Mouse (Mus musculus) hindbrain, embryonic 16.5 days (tissue): ENCODE measurements around the gene Cdr2l. TPM values are rescaled to one million over a fixed set of nuclear protein-coding genes. Genes with fewer than 3 reads are reported as not detected.

Experiments used
- ATAC-seq: fragments of 200-750 bp; cut with Nextera tagmentation; 2 replicates; pipeline ENCODE4 v1.8.0; 2017; ENCODE audit warnings: moderate TSS enrichment, moderate library complexity
- H3K27ac ChIP-seq: fragments of 300-500 bp; sonication (generic); 2 replicates; pipeline ENCODE4 v1.5.1; 2014; ENCODE audit warnings: low read depth, mild to moderate bottlenecking, control low read depth, low read length, moderate library complexity
- H3K27me3 ChIP-seq: fragments of 300-500 bp; sonication (generic); replicated peaks from 2 replicates; pipeline ENCODE4 v1.6.1; 2014; ENCODE audit warnings: low read length; ENCODE audit not compliant: control insufficient read depth, insufficient read depth
- H3K36me3 ChIP-seq: fragments of 300-500 bp; sonication (generic); 2 replicates; pipeline ENCODE4 v1.6.1; 2014; ENCODE audit warnings: mild to moderate bottlenecking, low read length, moderate library complexity, mixed read lengths; ENCODE audit not compliant: control insufficient read depth, insufficient read depth
- H3K4me1 ChIP-seq: fragments of 300-500 bp; sonication (generic); 2 replicates; pipeline ENCODE4 v1.6.1; 2014; ENCODE audit warnings: low read depth, low read length; ENCODE audit not compliant: control insufficient read depth, insufficient read depth
- H3K4me2 ChIP-seq: fragments of 300-500 bp; sonication (generic); 2 replicates; pipeline ENCODE4 v1.6.1; 2014; ENCODE audit warnings: mild to moderate bottlenecking, low read length, control low read depth, moderate library complexity
- H3K4me3 ChIP-seq: fragments of 300-500 bp; sonication (generic); 2 replicates; pipeline ENCODE4 v1.5.1; 2014; ENCODE audit warnings: mild to moderate bottlenecking, low read length, control low read depth, moderate library complexity
- H3K9ac ChIP-seq: fragments of 300-500 bp; sonication (generic); 2 replicates; pipeline ENCODE4 v1.6.1; 2014; ENCODE audit warnings: low read depth, mild to moderate bottlenecking, control low read depth, low read length, moderate library complexity
- H3K9me3 ChIP-seq: fragments of 300-500 bp; sonication (generic); 2 replicates; pipeline ENCODE4 v1.6.1; 2014; ENCODE audit warnings: mild to moderate bottlenecking, low read length, moderate library complexity; ENCODE audit not compliant: control insufficient read depth
- WGBS: fragments of 180-500 bp; shearing (Covaris S2); extraction: QIAGEN DNeasy Blood & Tissue Kit; methylation state at CpG from one replicate; pipeline ENCODE4 v1.1.7; 2014; 5-methylcytosine and 5-hydroxymethylcytosine counted together
- polyA plus RNA-seq: library from polyadenylated mRNA; unstranded; fragments of >200 nt; fragmentation: Nextera tagmentation; extraction: Ambion mirVana; gene quantifications from 2 replicates; pipeline ENCODE4 v1.2.1, GENCODE M21; 2015

The Cdr2l gene
- polyA plus RNA-seq, 1 experiment from 2014 or later, result 16.1 TPM

DNA sequence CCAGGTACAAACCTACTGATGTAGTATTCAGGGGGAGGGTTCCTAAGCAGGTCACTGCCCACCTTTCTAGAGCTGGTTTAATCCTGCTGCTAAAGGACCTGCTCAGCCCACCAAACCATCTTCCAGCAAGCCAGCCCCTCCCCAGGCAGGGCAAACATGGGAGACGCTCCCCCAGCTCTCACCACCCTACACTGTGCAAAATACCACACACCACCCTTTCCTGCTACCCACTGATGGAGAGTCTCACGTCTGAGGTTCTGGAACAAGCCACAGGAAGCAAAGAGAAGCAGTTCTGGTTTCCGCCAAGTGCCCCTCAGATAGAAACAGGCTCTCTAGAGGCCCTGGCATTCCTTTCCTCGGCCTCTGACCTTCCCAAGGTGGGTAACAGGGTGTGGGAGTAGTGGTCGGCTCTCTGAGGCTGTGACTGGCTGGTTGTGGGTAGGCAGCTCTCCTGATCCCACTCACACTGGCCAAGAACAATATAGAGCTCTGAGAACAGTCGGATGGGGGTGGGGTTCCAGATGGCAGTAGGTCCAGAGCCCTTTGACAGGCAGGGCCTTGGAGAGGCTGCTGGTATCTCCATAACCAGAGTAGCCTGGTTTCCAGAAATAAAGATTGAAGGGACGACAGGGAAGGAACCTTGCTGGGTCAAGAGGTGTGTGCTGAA, 15.5 kb upstream of the Cdr2l start:
- H3K27me3 ChIP-seq, result no peaks in the 10 kb centered on the region
- peak overlapping the region; percentile 78 for H3K4me3 ChIP-seq
- peak overlapping the region; percentile 90 for H3K27ac ChIP-seq
- ATAC-seq, result peak; percentile 34; the same call in 1 of the 2 replicates
- 51% methylated on average over 7 of the region's 7 CpGs for WGBS
- no peaks in the 10 kb centered on the region for H3K9me3 ChIP-seq
- no peaks in the 10 kb centered on the region for H3K36me3 ChIP-seq
- peak overlapping the region; percentile 86 for H3K4me2 ChIP-seq
- peak overlapping the region; percentile 88 for H3K9ac ChIP-seq
- peaks cover 18% of the 10 kb centered on the region for H3K4me1 ChIP-seq

DNA sequence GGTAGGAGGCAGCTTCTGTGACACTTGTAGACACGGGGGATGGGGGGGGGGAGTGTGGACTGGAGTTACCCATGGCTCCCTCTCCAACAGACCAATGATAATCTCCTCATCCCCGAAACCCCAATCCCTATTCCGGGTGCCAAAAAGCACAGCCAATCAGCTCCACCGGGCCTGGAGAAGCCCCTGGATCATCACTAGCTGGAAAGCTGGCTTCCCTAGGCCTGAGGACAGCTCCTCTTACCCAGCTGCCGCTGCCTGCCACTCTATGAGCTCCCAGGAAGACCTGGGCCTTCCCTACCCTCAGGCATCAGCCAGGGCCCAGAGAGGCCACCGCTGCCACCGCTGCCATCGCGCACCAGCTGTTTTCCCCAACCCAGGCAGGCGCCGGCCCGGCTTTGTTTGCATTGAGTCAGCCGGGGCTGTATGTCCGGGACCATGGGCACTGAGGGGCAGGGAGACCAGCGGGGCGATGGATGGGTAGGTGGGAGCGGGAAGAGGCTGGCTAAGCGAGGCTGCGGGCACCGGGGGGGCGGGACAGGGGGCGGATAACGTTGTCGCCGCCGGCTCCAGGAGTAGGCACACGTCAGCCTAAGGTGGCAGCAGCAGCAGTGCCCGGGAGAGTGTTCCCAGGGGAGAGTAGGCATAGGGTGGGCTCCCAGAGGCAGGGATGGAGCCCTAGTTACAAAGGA, 14.9 kb upstream of the Cdr2l start:
- H3K9ac ChIP-seq, result peak overlapping the region; percentile 88
- peak overlapping the region; percentile 90 for H3K27ac ChIP-seq
- ATAC-seq, result peak; percentile 85
- H3K4me3 ChIP-seq, result peak overlapping the region; percentile 78
- H3K4me1 ChIP-seq, result peaks cover 18% of the 10 kb centered on the region
- no peaks in the 10 kb centered on the region for H3K36me3 ChIP-seq
- WGBS, result 1% methylated on average over 28 of the region's 28 CpGs
- peak overlapping the region; percentile 86 for H3K4me2 ChIP-seq
- H3K27me3 ChIP-seq, result no peaks in the 10 kb centered on the region
- H3K9me3 ChIP-seq, result no peaks in the 10 kb centered on the region

DNA sequence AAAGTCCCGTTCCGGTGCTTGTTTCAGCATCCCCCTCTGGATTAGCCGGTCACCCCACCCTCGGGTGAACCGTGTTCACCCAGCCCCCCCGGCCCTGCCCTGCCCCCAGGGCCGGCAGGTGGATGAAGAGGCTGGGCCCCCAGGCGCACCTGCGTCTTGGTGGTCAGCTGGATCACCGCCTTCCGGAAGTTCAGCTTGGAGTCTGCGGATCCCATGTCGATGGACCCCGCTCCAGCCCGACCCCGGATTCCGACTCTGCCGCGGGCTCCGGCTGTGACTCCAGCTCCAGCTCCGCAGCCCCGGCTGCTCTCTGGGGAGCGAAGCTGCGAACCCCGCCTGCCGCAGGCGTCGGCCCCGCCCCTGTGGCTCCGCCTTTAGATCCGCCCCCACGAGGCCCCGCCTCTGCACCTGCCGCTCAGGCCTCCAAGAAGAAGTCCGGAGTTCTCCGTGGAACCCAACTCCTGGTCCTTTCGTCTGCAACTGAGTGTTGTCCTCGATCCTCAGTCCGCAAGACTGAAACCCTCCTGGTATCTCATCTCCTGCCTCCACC, 14.2 kb upstream of the Cdr2l start, which contains the start of gene Hid1:
Gene Hid1 (minus strand): TSS at position 362 of the 550 bp plus-strand sequence.
- peak within 1 kb of the TSS; percentile 88 for H3K9ac ChIP-seq
- no peaks in the 10 kb centered on the region for H3K9me3 ChIP-seq
- ATAC-seq, result peak; percentile 81
- no peaks in the 10 kb centered on the region for H3K27me3 ChIP-seq
- WGBS, result under 1% methylated on average over 32 of the region's 39 CpGs
- H3K36me3 ChIP-seq, result no peaks in the 10 kb centered on the region
- H3K4me1 ChIP-seq, result peaks cover 18% of the 10 kb centered on the region
- H3K4me3 ChIP-seq, result peak within 1 kb of the TSS; percentile 78
- peak within 1 kb of the TSS; percentile 86 for H3K4me2 ChIP-seq
- H3K27ac ChIP-seq, result peak within 1 kb of the TSS; percentile 90

DNA sequence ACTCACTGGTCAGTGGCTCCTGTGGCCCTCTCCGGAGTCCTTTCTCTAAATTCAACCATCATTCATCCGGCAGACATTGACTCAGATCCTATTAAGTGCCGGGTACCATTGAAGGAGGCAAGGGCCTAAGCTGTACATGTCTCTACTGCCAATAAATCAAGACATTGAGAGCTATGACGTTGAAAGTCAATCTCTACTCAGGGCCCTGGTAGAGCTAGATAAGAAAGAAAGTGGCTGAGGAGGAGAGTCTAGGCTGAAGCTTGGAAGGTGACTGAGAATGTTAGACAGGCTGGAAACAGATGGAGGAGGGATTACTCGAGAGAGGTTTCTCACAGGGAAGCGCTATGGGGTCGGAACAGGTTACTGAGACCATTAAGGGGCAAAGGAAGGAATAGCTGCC, 11.3 kb upstream of the Cdr2l start:
- H3K27ac ChIP-seq, result no peak overlapping the region
- peaks cover 26% of the 10 kb centered on the region for H3K4me1 ChIP-seq
- no peak overlapping the region for H3K9ac ChIP-seq
- no peaks in the 10 kb centered on the region for H3K36me3 ChIP-seq
- ATAC-seq, result no peak
- H3K4me3 ChIP-seq, result no peak overlapping the region
- H3K27me3 ChIP-seq, result no peaks in the 10 kb centered on the region
- 52% methylated on average over 7 of the region's 7 CpGs for WGBS
- no peaks in the 10 kb centered on the region for H3K9me3 ChIP-seq
- H3K4me2 ChIP-seq, result no peak overlapping the region

DNA sequence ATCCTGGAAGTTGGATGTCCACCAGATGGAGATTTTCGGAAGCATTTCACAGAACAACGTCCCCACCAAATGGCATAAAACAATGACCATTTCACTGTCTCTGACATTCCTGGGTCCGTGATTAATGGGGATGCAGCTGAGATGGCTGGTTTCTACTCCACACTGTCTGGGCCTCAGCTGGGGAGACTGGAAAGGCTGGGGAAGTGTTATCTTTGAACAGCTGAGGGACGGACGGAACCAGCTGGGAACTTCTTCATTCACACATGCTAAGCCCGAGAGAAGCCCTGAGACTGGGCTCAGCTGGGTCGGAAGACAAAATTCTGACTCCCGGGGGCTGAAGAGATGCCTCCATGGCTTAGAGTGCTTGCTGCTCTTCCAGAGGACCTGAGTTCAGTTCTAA, 10.4 kb upstream of the Cdr2l start:
- WGBS, result 56% methylated on average over 8 of the region's 8 CpGs
- Histone ChIP-seq H3K36me3 (no peaks in the 10 kb centered on the region), H3K27ac (no peak overlapping the region), H3K9me3 (no peaks in the 10 kb centered on the region), H3K4me1 (peaks cover 16% of the 10 kb centered on the region), H3K4me2 (no peak overlapping the region), H3K9ac (no peak overlapping the region), H3K4me3 (no peak overlapping the region), H3K27me3 (peaks cover 4% of the 10 kb centered on the region)
- ATAC-seq, result no peak

DNA sequence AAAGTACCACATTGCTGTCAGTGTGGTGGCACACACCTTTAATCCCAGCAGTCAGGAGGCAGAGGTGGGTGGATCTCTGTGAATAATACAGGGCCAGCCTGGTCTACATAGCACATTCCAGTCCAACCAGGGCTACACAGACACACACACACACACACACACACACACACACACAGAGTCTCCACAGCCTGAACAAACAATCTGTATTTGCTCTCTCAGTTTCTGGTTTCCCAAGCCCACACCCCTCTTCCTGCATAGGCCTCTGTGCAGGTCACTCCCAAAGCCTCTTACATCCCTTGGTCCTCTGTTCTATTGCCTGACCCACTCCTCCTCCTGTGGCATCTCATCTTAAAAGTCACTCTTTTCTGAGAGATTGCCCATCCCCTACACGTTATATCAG, 9.7 kb upstream of the Cdr2l start:
- no peak overlapping the region for H3K9ac ChIP-seq
- H3K4me3 ChIP-seq, result no peak overlapping the region
- no peak overlapping the region for H3K4me2 ChIP-seq
- H3K4me1 ChIP-seq, result peaks cover 12% of the 10 kb centered on the region
- no peaks in the 10 kb centered on the region for H3K36me3 ChIP-seq
- H3K27ac ChIP-seq, result no peak overlapping the region
- H3K27me3 ChIP-seq, result peaks cover 4% of the 10 kb centered on the region
- ATAC-seq, result no peak
- 74% methylated on average over 1 of the region's 1 CpGs for WGBS
- H3K9me3 ChIP-seq, result no peaks in the 10 kb centered on the region

DNA sequence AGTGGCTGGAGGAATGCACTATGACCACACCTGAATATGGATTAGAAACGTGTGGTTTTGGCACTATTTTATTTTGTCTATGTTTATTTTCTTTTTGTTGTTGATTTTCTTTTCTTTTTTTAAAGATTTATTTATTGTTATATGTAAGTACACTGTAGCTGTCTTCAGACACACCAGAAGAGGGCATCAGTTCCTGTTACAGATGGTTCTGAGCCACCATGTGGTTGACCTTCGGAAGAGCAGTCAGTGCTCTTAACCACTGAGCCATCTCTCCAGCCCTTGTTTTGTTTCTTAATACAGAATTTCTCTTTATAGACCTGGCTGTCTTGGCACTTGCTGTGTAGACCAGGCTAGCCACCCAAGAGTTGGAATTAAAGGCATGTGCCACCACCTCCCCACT, 9.0 kb upstream of the Cdr2l start:
- WGBS, result 49% methylated on average over 2 of the region's 2 CpGs
- Histone ChIP-seq H3K9me3 (no peaks in the 10 kb centered on the region), H3K27ac (no peak overlapping the region), H3K27me3 (peaks cover 4% of the 10 kb centered on the region), H3K4me1 (peaks cover 12% of the 10 kb centered on the region), H3K36me3 (no peaks in the 10 kb centered on the region), H3K9ac (no peak overlapping the region), H3K4me2 (no peak overlapping the region), H3K4me3 (no peak overlapping the region)
- ATAC-seq, result no peak

DNA sequence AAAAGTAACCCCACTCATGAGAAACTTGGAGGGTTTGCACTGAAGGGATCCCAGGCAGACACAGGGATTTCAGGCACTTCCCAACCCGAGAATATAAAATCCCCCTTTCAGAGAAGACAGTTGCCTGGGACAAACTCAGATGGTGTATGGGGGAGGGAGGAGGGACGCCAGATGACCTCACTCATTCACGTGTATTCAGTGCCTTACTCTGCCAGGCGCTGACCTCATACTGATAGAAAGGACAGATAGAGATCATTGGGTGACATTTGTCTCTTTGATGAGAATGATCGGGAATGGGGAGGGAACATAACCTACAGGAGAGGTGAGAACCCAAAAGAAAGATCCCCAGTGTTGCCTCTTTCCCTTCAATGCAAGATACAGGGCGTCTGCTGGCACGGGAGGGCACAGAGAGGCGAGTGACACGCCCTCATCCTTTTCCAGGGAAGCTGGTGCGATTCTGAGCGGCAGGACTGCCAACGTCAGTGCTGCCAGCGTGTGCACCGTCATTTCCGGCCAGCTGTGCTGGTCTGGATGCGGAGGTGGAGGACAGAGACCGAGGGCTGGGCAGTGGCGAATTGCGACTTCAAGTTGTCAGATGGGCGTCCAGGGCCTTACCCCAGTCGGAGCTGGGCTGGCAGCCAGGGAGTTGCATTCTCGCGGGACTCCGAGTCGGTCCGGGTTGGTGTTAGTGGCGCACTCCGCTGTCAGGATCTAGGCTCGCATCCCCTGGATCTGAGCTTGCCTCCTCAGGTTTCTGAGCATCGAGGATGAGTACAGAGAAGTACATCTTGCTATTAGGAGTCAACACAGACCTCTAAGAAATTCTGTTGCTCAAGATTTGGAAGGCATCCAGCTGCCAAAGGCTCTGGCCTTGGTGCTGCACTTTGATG, 7.7 kb upstream of the Cdr2l start:
- peak overlapping the region; percentile 75 for H3K4me2 ChIP-seq
- WGBS, result under 1% methylated on average over 28 of the region's 30 CpGs
- peaks cover 4% of the 10 kb centered on the region for H3K27me3 ChIP-seq
- no peaks in the 10 kb centered on the region for H3K36me3 ChIP-seq
- no peaks in the 10 kb centered on the region for H3K9me3 ChIP-seq
- peak overlapping the region; percentile 76 for H3K27ac ChIP-seq
- H3K4me3 ChIP-seq, result peak overlapping the region; percentile 46
- peaks cover 12% of the 10 kb centered on the region for H3K4me1 ChIP-seq
- ATAC-seq, result peak; percentile 86
- H3K9ac ChIP-seq, result peak overlapping the region; percentile 71
